Mouse (Mus musculus) limb, embryonic 14.5 days (tissue): Measurements from ENCODE around the gene Hsd17b12. TPM values are rescaled to one million over a fixed set of nuclear protein-coding genes. Genes with fewer than 3 reads are reported as not detected.

Experiments
- ATAC-seq: fragments of 200-750 bp; cut with Nextera tagmentation; 2 replicates; pipeline ENCODE4 v1.8.0; 2017; ENCODE audit warnings: low read depth, moderate number of reproducible peaks, moderate TSS enrichment; ENCODE audit not compliant: low FRiP score
- DNase-seq: peaks from one replicate; pipeline ENCODE4 v3.0.0-alpha.2; 2015; ENCODE audit warnings: low spot score
- H3K27ac ChIP-seq: fragments of 300-500 bp; sonication (generic); replicated peaks from 2 replicates; pipeline ENCODE4 v1.5.1; 2014; ENCODE audit warnings: low read depth, mild to moderate bottlenecking, low read length, moderate library complexity, mixed read lengths
- H3K27me3 ChIP-seq: fragments of 300-500 bp; sonication (generic); 2 replicates; pipeline ENCODE4 v1.6.1; 2014; ENCODE audit warnings: low read length, mixed read lengths; ENCODE audit not compliant: control insufficient read depth, insufficient read depth
- H3K36me3 ChIP-seq: fragments of 300-500 bp; sonication (generic); 2 replicates; pipeline ENCODE4 v1.6.1; 2014; ENCODE audit warnings: mild to moderate bottlenecking, low read length, moderate library complexity, mixed read lengths; ENCODE audit not compliant: control insufficient read depth, insufficient read depth
- H3K4me1 ChIP-seq: fragments of 300-500 bp; sonication (generic); 2 replicates; pipeline ENCODE4 v1.6.1; 2014; ENCODE audit warnings: antibody characterized with exemption, low read length, mixed read lengths; ENCODE audit not compliant: control insufficient read depth, insufficient read depth
- H3K4me2 ChIP-seq: fragments of 300-500 bp; sonication (generic); replicated peaks from 2 replicates; pipeline ENCODE4 v1.6.1; 2014; ENCODE audit warnings: low read depth, mild to moderate bottlenecking, low read length, moderate library complexity; ENCODE audit not compliant: severe bottlenecking
- H3K4me3 ChIP-seq: fragments of 300-500 bp; sonication (generic); replicated peaks from 2 replicates; pipeline ENCODE4 v1.5.1; 2014; ENCODE audit warnings: low read length
- H3K9ac ChIP-seq: fragments of 300-500 bp; sonication (generic); 2 replicates; pipeline ENCODE4 v1.6.1; 2014; ENCODE audit warnings: mild to moderate bottlenecking, low read depth, low read length, moderate library complexity; ENCODE audit not compliant: severe bottlenecking
- H3K9me3 ChIP-seq: fragments of 300-500 bp; sonication (generic); 2 replicates; pipeline ENCODE4 v1.6.1; 2016; ENCODE audit warnings: low read length; ENCODE audit not compliant: control insufficient read depth
- POLR2A ChIP-seq: fragments of 200-500 bp; IDR thresholded peaks from 2 replicates; pipeline ENCODE4 v1.8.0; 2012; ENCODE audit warnings: inconsistent platforms, mild to moderate bottlenecking, moderate library complexity, borderline replicate concordance; ENCODE audit not compliant: insufficient read depth, insufficient read length; ENCODE audit errors: extremely low read depth
- WGBS: fragments of 180-500 bp; shearing (Covaris S2); extraction: QIAGEN DNeasy Blood & Tissue Kit; methylation state at CpG from one replicate; pipeline ENCODE4 v1.1.7; 2014; 5-methylcytosine and 5-hydroxymethylcytosine counted together
- microRNA-seq: library from miRNA; unstranded; fragments of <30 nt; microRNA quantifications from one replicate; pipeline ENCODE4, GENCODE M21; 2016
- polyA plus RNA-seq, 2 experiments: library from polyadenylated mRNA; depleted of rRNA in 1 of 2; stranded (reverse) in 1 of 2; unstranded in 1 of 2; fragments of >200 nt; fragmentation: Nextera tagmentation in 1 of 2; extraction: Ambion mirVana in 1 of 2; gene quantifications; 2 replicates each; pipeline versions ENCODE4 v1.2.1 to v1.2.3; 2012 to 2014

Hsd17b12 gene
- polyA plus RNA-seq, 2 experiments = 64.5 to 113 TPM

GRCm38 (mm10) chr2:93988440-93988839 lies 169.3 kb downstream of the Hsd17b12 start:
- Histone ChIP-seq H3K4me3 (no peak overlapping the region), H3K9ac (no peak overlapping the region), H3K4me1 (no peaks in the 10 kb centered on the region), H3K4me2 (no peak overlapping the region), H3K27ac (no peak overlapping the region), H3K9me3 (no peaks in the 10 kb centered on the region), H3K27me3 (no peaks in the 10 kb centered on the region), H3K36me3 (peaks cover 80% of the 10 kb centered on the region)
- ATAC-seq (no peak), DNase-seq (no peak)
- WGBS = 99% methylated on average over 2 of the region's 2 CpGs
- no peak for TF ChIP-seq POLR2A

Small RNA genes within 50 kb of the gene (microRNA-seq; reads per million reads assigned to microRNA genes)
- gene Gm23630 = not detected

Other genes starting within 250 kb of the Hsd17b12 start
- gene Gm13889, start 200.8 kb downstream of the Hsd17b12 start, polyA plus RNA-seq (2012; rRNA removed) = 7.7 and 8.3 TPM in 2 replicates
- gene Gm13889, start 200.8 kb downstream of the Hsd17b12 start, polyA plus RNA-seq (2014; fragmentation: Nextera tagmentation; extraction: Ambion mirVana) = 4.9 and 5.7 TPM in 2 replicates
- not detected in 2 replicates for gene Gm27027, start 161.6 kb downstream of the Hsd17b12 start, polyA plus RNA-seq (2012; rRNA removed)
- gene Gm27027, start 161.6 kb downstream of the Hsd17b12 start, polyA plus RNA-seq (2014; fragmentation: Nextera tagmentation; extraction: Ambion mirVana) = 0.43 TPM in 1 of 2 replicates, not detected in the other
- gene Alkbh3, start 147.2 kb downstream of the Hsd17b12 start, polyA plus RNA-seq (2012; rRNA removed) = 76.3 and 79.0 TPM in 2 replicates
- 76.2 and 79.8 TPM in 2 replicates for gene Alkbh3, start 147.2 kb downstream of the Hsd17b12 start, polyA plus RNA-seq (2014; fragmentation: Nextera tagmentation; extraction: Ambion mirVana)
- 18.3 and 19.0 TPM in 2 replicates for gene Ttc17, start 248.7 kb upstream of the Hsd17b12 start, polyA plus RNA-seq (2012; rRNA removed)
- gene Ttc17, start 248.7 kb upstream of the Hsd17b12 start, polyA plus RNA-seq (2014; fragmentation: Nextera tagmentation; extraction: Ambion mirVana) = 17.8 and 19.1 TPM in 2 replicates